Mouse (Mus musculus): ENCODE measurements around the gene Tmprss7.

- TF ChIP-seq CTCF (conservative IDR thresholded peaks at IDR 0.05; ENCODE audit: low read length) (no peak), POU5F1 (IDR thresholded peaks at IDR 0.05; ENCODE audit: borderline replicate concordance, low read length) (no peak)
Measured at GRCm38 (mm10) chr16:45713261-45713660, 19.8 kb upstream of the Tmprss7 start.
